Mouse (Mus musculus): ENCODE data around the gene Mllt1. TPM values are rescaled to one million over a fixed set of nuclear protein-coding genes. Genes with fewer than 3 reads are reported as not detected.
A peak's percentile ranks its signal among the peaks of the same experiment; 100 is the strongest.

The Mllt1 gene
- 100 and 102 TPM in 2 replicates for polyA plus RNA-seq (2016; fragmentation: Nextera tagmentation; extraction: Ambion mirVana)

- no peaks in the 10 kb centered on the region; the same call in 1 of the 2 replicates for H3K36me3 ChIP-seq
- peak within 1 kb of the TSS; percentile 96 for H3K4me3 ChIP-seq
- H3K27me3 ChIP-seq: 0 out of 2 replicates have a peak, but pooled peaks cover 6% of the 10 kb centered on the region
- ATAC-seq (ENCODE audit: low FRiP score): peak; percentile 98
- peak within 1 kb of the TSS; percentile 91 for H3K27ac ChIP-seq
- H3K9me3 ChIP-seq (replicated peaks): no peaks in the 10 kb centered on the region
- WGBS: 3% methylated on average over 75 of the region's 76 CpGs
- H3K4me2 ChIP-seq (replicated peaks): peak within 1 kb of the TSS; percentile 88
- peak within 1 kb of the TSS; percentile 97 for H3K9ac ChIP-seq
- H3K4me1 ChIP-seq: peaks cover 30% of the 10 kb centered on the region
These were observed at the start of gene Mllt1 for GRCm38 (mm10) chr17:56935363-56936131. Gene Mllt1, minus strand, starts transcription at chr17:56935415.

GRCm38 (mm10) chr17:56984886-56985285, 49.7 kb upstream of the Mllt1 start:
- Histone ChIP-seq H3K4me1 (no peaks in the 10 kb centered on the region), H3K27me3 (no peaks in the 10 kb centered on the region), H3K36me3 (no peaks in the 10 kb centered on the region), H3K9ac (no peak overlapping the region), H3K4me2 (replicated peaks) (no peak overlapping the region), H3K4me3 (no peak overlapping the region), H3K27ac (no peak overlapping the region), H3K9me3 (replicated peaks) (no peaks in the 10 kb centered on the region)
- 87% methylated on average over 9 of the region's 9 CpGs for WGBS
- no peak for ATAC-seq (ENCODE audit: low FRiP score)

GRCm38 (mm10) chr17:56982013-56982412, 46.8 kb upstream of the Mllt1 start, which contains the start of gene Acer1:
Gene Acer1, minus strand, starts transcription at chr17:56982126.
- 66% methylated on average over 5 of the region's 5 CpGs for WGBS
- H3K4me1 ChIP-seq: no peaks in the 10 kb centered on the region
- no peak within 1 kb of the TSS for H3K9ac ChIP-seq
- no peak within 1 kb of the TSS for H3K4me3 ChIP-seq
- no peaks in the 10 kb centered on the region for H3K9me3 ChIP-seq (replicated peaks)
- no peak within 1 kb of the TSS for H3K27ac ChIP-seq
- H3K4me2 ChIP-seq (replicated peaks): no peak within 1 kb of the TSS
- H3K27me3 ChIP-seq: no peaks in the 10 kb centered on the region
- ATAC-seq (ENCODE audit: low FRiP score): no peak
- H3K36me3 ChIP-seq: no peaks in the 10 kb centered on the region

- ATAC-seq (ENCODE audit: low FRiP score): no peak
- 89% methylated on average over 7 of the region's 7 CpGs for WGBS
- no peaks in the 10 kb centered on the region for H3K9me3 ChIP-seq (replicated peaks)
These were observed 45.8 kb upstream of the Mllt1 start for GRCm38 (mm10) chr17:56981049-56981448.

GRCm38 (mm10) chr17:56979524-56979923, 44.3 kb upstream of the Mllt1 start:
- WGBS: 40% methylated on average over 7 of the region's 8 CpGs
- Histone ChIP-seq H3K4me3 (no peak overlapping the region), H3K4me2 (replicated peaks) (no peak overlapping the region), H3K4me1 (no peaks in the 10 kb centered on the region), H3K9me3 (replicated peaks) (no peaks in the 10 kb centered on the region), H3K27ac (no peak overlapping the region), H3K36me3 (no peaks in the 10 kb centered on the region), H3K27me3 (no peaks in the 10 kb centered on the region), H3K9ac (no peak overlapping the region)
- ATAC-seq (ENCODE audit: low FRiP score): no peak

More at GRCm38 (mm10) chr17:56981049-56981448, 45.8 kb upstream of the Mllt1 start:
- Histone ChIP-seq H3K4me1 (no peaks in the 10 kb centered on the region), H3K36me3 (no peaks in the 10 kb centered on the region), H3K4me2 (replicated peaks) (no peak overlapping the region), H3K9ac (no peak overlapping the region), H3K27me3 (no peaks in the 10 kb centered on the region), H3K27ac (no peak overlapping the region), H3K4me3 (no peak overlapping the region)

DNA sequence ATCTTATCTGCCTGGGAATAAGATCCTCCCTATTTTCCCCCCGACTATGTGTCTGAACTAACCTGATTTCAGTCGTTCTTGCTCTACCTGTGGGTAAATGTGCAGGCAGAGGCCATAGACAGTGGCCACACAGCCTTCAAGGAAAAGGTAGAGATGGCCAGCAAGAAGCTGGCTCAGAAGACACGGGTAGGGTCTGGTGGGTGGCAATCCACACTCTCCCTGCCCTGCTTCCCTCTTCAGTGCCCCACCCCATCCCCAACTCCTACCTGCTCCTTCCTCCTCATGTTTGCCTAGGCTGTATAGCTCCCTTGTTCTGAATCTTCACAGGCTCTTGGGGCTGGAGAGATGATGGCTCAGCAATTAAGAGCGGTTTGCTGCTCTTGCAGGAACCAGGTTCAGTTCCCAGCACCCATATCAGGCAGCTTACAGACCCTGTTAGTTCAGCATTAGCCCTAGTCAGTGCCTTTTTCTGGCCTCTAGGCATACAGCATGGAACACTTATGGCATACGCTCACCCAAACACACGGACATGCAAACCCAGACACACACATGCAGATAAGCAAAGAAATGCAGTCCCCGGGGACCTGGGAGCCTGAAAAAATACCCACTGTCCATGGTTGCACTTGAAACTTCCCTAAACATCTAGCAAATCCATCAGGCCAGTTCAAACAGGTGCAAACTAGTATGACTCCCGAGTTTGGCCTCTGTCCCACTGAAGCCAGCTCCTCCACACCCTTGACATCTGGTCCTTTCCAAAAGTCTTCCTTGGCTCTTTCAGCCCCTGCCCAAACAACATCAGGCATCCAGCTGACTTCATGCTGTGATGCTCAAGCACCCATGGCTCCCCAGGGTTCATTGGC, 41.5 kb upstream of the Mllt1 start:
- Histone ChIP-seq H3K27ac (no peak overlapping the region), H3K4me3 (no peak overlapping the region), H3K9me3 (replicated peaks) (no peaks in the 10 kb centered on the region), H3K4me1 (no peaks in the 10 kb centered on the region), H3K4me2 (replicated peaks) (no peak overlapping the region), H3K36me3 (no peaks in the 10 kb centered on the region), H3K27me3 (no peaks in the 10 kb centered on the region), H3K9ac (no peak overlapping the region)
- 80% methylated on average over 8 of the region's 8 CpGs for WGBS
- no peak for ATAC-seq (ENCODE audit: low FRiP score)

GRCm38 (mm10) chr17:56975391-56975790, 40.2 kb upstream of the Mllt1 start:
- 75% methylated on average over 3 of the region's 3 CpGs for WGBS
- Histone ChIP-seq H3K27ac (no peak overlapping the region), H3K36me3 (no peaks in the 10 kb centered on the region), H3K4me2 (replicated peaks) (no peak overlapping the region), H3K9ac (no peak overlapping the region), H3K4me3 (no peak overlapping the region), H3K27me3 (peaks cover 2% of the 10 kb centered on the region; the same call in 1 of the 2 replicates), H3K9me3 (replicated peaks) (no peaks in the 10 kb centered on the region), H3K4me1 (no peaks in the 10 kb centered on the region)
- ATAC-seq (ENCODE audit: low FRiP score): no peak

DNA sequence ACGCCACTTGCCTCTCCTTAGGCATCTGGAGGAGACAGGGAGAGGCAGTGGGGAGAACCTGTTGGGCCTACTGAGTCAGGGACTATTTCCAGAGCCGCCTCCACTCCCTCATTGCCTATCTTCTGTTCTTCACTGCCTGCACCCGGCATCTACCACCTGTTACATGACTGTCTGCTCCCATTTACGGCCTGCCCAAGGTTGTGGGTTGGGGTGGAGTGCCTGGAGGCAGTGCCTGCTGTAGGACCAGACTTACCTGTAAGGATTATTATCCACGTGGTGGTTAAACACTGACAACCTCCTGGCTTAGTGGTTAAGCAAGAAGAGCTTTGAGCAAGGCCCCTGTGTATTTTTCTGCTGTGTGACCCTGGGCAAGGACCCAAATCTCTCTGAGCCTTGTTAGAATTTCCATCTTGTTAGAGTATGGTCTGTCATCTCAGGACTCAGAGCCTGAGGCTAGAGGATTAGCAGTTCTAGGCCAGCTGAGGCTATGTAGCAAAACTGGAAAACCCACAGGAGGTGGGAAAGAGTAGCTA, 39.6 kb upstream of the Mllt1 start:
- Histone ChIP-seq H3K9me3 (replicated peaks) (no peaks in the 10 kb centered on the region), H3K4me3 (no peak overlapping the region), H3K4me2 (replicated peaks) (no peak overlapping the region), H3K9ac (no peak overlapping the region), H3K36me3 (no peaks in the 10 kb centered on the region), H3K27ac (no peak overlapping the region), H3K27me3 (peaks cover 2% of the 10 kb centered on the region; the same call in 1 of the 2 replicates), H3K4me1 (no peaks in the 10 kb centered on the region)
- ATAC-seq (ENCODE audit: low FRiP score): no peak
- 79% methylated on average over 5 of the region's 5 CpGs for WGBS

DNA sequence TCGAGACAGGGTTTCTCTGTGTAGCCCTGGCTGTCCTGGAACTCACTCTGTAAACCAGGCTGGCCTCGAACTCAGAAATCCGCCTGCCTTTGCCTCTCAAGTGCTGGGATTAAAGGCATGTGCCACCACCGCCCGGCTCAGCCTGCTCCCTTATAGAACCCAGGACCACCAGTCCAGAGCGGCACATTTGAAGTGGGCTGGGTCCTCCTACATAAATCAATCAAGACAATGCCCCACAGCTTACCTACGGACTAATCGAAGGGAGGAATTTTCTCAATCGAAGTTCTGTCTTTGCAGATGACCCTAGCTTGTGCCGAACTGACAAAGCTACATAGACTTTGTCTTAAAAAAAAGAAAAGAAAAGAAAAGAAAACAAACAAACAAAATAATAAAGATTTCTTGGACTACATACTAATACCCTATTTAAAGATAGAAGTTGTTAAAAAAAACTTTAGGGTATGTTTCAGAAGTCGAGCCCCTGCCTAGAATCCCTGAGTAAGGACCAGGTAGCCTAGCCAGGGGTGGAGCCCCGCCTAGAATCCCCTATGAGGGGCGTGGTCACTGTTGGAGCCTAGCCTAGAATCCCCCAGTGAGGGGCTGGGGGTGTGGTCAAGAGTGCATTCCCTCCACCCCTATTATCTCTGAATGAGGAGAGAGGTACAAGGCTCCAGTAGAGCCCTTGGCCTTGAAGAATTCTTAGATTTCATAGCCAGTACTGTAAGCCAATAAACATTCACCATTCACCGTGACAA, 38.9 kb upstream of the Mllt1 start:
- H3K4me3 ChIP-seq: no peak overlapping the region
- no peaks in the 10 kb centered on the region for H3K4me1 ChIP-seq
- H3K27me3 ChIP-seq: peaks cover 2% of the 10 kb centered on the region; the same call in 1 of the 2 replicates
- no peak overlapping the region for H3K9ac ChIP-seq
- H3K4me2 ChIP-seq (replicated peaks): no peak overlapping the region
- ATAC-seq (ENCODE audit: low FRiP score): no peak
- 67% methylated on average over 14 of the region's 14 CpGs for WGBS
- no peaks in the 10 kb centered on the region for H3K36me3 ChIP-seq
- no peaks in the 10 kb centered on the region for H3K9me3 ChIP-seq (replicated peaks)
- no peak overlapping the region for H3K27ac ChIP-seq

DNA sequence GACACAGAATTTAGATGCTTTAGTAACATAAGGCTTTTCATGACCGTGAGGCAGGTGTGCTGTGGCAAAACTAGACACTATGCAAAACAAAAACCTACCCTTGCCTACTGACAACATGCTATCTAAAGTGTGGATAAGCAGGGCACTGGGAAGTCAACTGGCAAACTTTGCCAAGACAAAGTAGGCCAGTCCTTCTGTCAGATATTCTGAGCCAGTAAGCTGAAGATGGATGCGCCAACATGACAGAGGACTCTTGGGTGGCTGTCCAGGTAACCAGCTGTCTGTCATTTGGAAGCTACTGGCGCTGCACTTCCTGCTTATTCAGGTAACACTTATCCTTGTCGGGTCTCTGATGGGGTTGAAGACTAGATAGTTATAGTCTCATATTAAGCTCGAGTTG, 34.9 kb upstream of the Mllt1 start:
- Histone ChIP-seq H3K4me2 (replicated peaks) (no peak overlapping the region), H3K4me3 (no peak overlapping the region), H3K4me1 (no peaks in the 10 kb centered on the region), H3K27me3 (peaks cover 2% of the 10 kb centered on the region; the same call in 1 of the 2 replicates), H3K27ac (no peak overlapping the region), H3K9me3 (replicated peaks) (no peaks in the 10 kb centered on the region), H3K36me3 (no peaks in the 10 kb centered on the region), H3K9ac (no peak overlapping the region)
- no peak for ATAC-seq (ENCODE audit: low FRiP score)
- WGBS: 65% methylated on average over 5 of the region's 5 CpGs

DNA sequence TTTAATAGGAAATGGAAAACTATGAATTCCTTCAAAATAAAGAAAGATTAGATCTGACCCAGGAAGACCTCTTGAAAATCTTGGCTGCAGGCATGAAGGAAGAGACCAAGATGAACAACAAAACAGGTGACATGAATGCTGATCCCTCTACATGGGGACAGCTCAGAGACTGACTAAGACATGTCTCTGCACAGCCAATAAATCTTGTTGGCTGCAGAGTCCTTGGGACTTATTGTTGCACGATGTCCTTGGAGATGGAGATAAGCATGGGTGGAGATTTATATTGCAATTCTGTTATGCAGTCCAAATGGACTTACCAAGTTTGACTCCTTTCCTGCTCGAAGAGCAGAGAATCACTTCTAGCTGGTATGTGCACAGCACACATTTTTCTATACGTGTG, 34.1 kb upstream of the Mllt1 start:
- no peak overlapping the region for H3K27ac ChIP-seq
- H3K4me1 ChIP-seq: no peaks in the 10 kb centered on the region
- H3K4me2 ChIP-seq (replicated peaks): no peak overlapping the region
- no peaks in the 10 kb centered on the region for H3K9me3 ChIP-seq (replicated peaks)
- 80% methylated on average over 3 of the region's 3 CpGs for WGBS
- no peak overlapping the region for H3K9ac ChIP-seq
- no peak overlapping the region for H3K4me3 ChIP-seq
- H3K36me3 ChIP-seq: no peaks in the 10 kb centered on the region
- peaks cover 2% of the 10 kb centered on the region; the same call in 1 of the 2 replicates for H3K27me3 ChIP-seq
- ATAC-seq (ENCODE audit: low FRiP score): no peak
